Mouse (Mus musculus) heart, postnatal 0 days (tissue): ENCODE data around the gene Casp2.

Experiments used
- CTCF ChIP-seq: IDR thresholded peaks from 2 replicates; pipeline ENCODE4 v1.5.1; 2016; ENCODE audit warnings: antibody characterized with exemption, control low read depth, low read depth
- EP300 ChIP-seq: IDR thresholded peaks from 2 replicates; pipeline ENCODE4 v1.6.1; 2016; ENCODE audit warnings: antibody characterized with exemption, low read depth

- TF ChIP-seq CTCF: no peak
- TF ChIP-seq EP300: no peak
These were observed 13.0 kb upstream of the Casp2 start for GRCm38 (mm10) chr6:42251791-42252190.
